Mouse (Mus musculus): ENCODE measurements around the gene Srrd. TPM values are rescaled to one million over a fixed set of nuclear protein-coding genes. Genes with fewer than 3 reads are reported as not detected.
"Not testable (repeated sequence)": the region's sequence is repeated elsewhere in the genome, so short reads cannot be mapped to it uniquely, and the experiment has no call there.

Gene Srrd
- polyA plus RNA-seq, 1 experiment = 19.0 TPM

GRCm38 (mm10) chr5:112323246-112323645 lies 19.6 kb downstream of the Srrd start:
- TF ChIP-seq TCF3 (IDR thresholded peaks at IDR 0.05; ENCODE audit: insufficient read length, low read depth) (no peak), POLR2A (IDR thresholded peaks at IDR 0.05; ENCODE audit: insufficient read length, low read depth) (no peak), USF1 (IDR thresholded peaks at IDR 0.05; ENCODE audit: low read depth) (no peak), REST (IDR thresholded peaks at IDR 0.05; ENCODE audit: insufficient read depth, insufficient read length) (no peak), MAX (IDR thresholded peaks at IDR 0.05; ENCODE audit: low read depth) (no peak), MYOG (IDR thresholded peaks at IDR 0.05; ENCODE audit: control insufficient read depth in 1 of 3, insufficient read depth in 1 of 3, insufficient read length in 2 of 3, low read depth in 2 of 3) (no peak), SRF (IDR thresholded peaks at IDR 0.05; ENCODE audit: control insufficient read depth, insufficient read length, low read depth) (no peak), E2F4 (IDR thresholded peaks at IDR 0.05; ENCODE audit: insufficient read depth) (no peak), CEBPB (IDR thresholded peaks at IDR 0.05; ENCODE audit: insufficient read depth, poor library complexity, severe bottlenecking) (no peak), POLR2AphosphoS2 (IDR thresholded peaks at IDR 0.05; ENCODE audit: insufficient read length, low read depth) (no peak), TCF12 (IDR thresholded peaks at IDR 0.05; ENCODE audit: insufficient read depth, poor library complexity, severe bottlenecking) (no peak), MYOD1 (IDR thresholded peaks at IDR 0.05; ENCODE audit: control insufficient read depth in 1 of 3, insufficient read length in 2 of 3, low read depth in 2 of 3) (no peak)
- Histone ChIP-seq H3K36me3 (ENCODE audit: control insufficient read depth, insufficient read depth) (no peaks in the 10 kb centered on the region), H3K27me3 (ENCODE audit: control insufficient read depth, insufficient read depth, insufficient read length) (no peaks in the 10 kb centered on the region), H3K79me2 (ENCODE audit: control insufficient read depth, insufficient read depth) (peaks cover 17% of the 10 kb centered on the region), H3K4me3 (no peak overlapping the region), H3K4me2 (ENCODE audit: low read depth) (no peak overlapping the region), H3ac (ENCODE audit: control insufficient read depth, insufficient read length) (no peak overlapping the region)

GRCm38 (mm10) chr5:112321376-112321775 lies 21.5 kb downstream of the Srrd start:
- no peaks in the 10 kb centered on the region for H3K36me3 ChIP-seq (ENCODE audit: control insufficient read depth, insufficient read depth)
- peaks cover 1% of the 10 kb centered on the region for H3K79me2 ChIP-seq (ENCODE audit: control insufficient read depth, insufficient read depth)
- no peak for TF ChIP-seq E2F4 (IDR thresholded peaks at IDR 0.05; ENCODE audit: insufficient read depth)
- no peak for TF ChIP-seq CEBPB (IDR thresholded peaks at IDR 0.05; ENCODE audit: insufficient read depth, poor library complexity, severe bottlenecking)
- TF ChIP-seq USF1 (IDR thresholded peaks at IDR 0.05; ENCODE audit: low read depth) = no peak
- TF ChIP-seq MYOD1 (IDR thresholded peaks at IDR 0.05; ENCODE audit: control insufficient read depth in 1 of 3, insufficient read length in 2 of 3, low read depth in 2 of 3) = no peak
- TF ChIP-seq REST (IDR thresholded peaks at IDR 0.05; ENCODE audit: insufficient read depth, insufficient read length) = no peak
- TF ChIP-seq TCF3 (IDR thresholded peaks at IDR 0.05; ENCODE audit: insufficient read length, low read depth) = no peak
- no peak for TF ChIP-seq SRF (IDR thresholded peaks at IDR 0.05; ENCODE audit: control insufficient read depth, insufficient read length, low read depth)
- TF ChIP-seq MYOG (IDR thresholded peaks at IDR 0.05; ENCODE audit: control insufficient read depth in 1 of 3, insufficient read depth in 1 of 3, insufficient read length in 2 of 3, low read depth in 2 of 3) = no peak
- TF ChIP-seq MAX (IDR thresholded peaks at IDR 0.05; ENCODE audit: low read depth) = no peak
- no peak for TF ChIP-seq POLR2A (IDR thresholded peaks at IDR 0.05; ENCODE audit: insufficient read length, low read depth)
- no peak for TF ChIP-seq TCF12 (IDR thresholded peaks at IDR 0.05; ENCODE audit: insufficient read depth, poor library complexity, severe bottlenecking)
- no peak for TF ChIP-seq POLR2AphosphoS2 (IDR thresholded peaks at IDR 0.05; ENCODE audit: insufficient read length, low read depth)
- no peak overlapping the region for H3ac ChIP-seq (ENCODE audit: control insufficient read depth, insufficient read length)
- H3K4me3 ChIP-seq = no peak overlapping the region
- H3K4me2 ChIP-seq (ENCODE audit: low read depth) = peak overlapping the region; percentile 40
- no peaks in the 10 kb centered on the region for H3K27me3 ChIP-seq (ENCODE audit: control insufficient read depth, insufficient read depth, insufficient read length)

- H3K79me2 ChIP-seq (ENCODE audit: control insufficient read depth, insufficient read depth) = no peaks in the 10 kb centered on the region
- H3K4me2 ChIP-seq (ENCODE audit: low read depth) = peak overlapping the region; percentile 40
- no peak overlapping the region for H3K4me3 ChIP-seq
- no peaks in the 10 kb centered on the region for H3K27me3 ChIP-seq (ENCODE audit: control insufficient read depth, insufficient read depth, insufficient read length)
- TF ChIP-seq MYOG (IDR thresholded peaks at IDR 0.05; ENCODE audit: control insufficient read depth in 1 of 3, insufficient read depth in 1 of 3, insufficient read length in 2 of 3, low read depth in 2 of 3) (no peak), TCF3 (IDR thresholded peaks at IDR 0.05; ENCODE audit: insufficient read length, low read depth) (no peak), CEBPB (IDR thresholded peaks at IDR 0.05; ENCODE audit: insufficient read depth, poor library complexity, severe bottlenecking) (no peak), REST (IDR thresholded peaks at IDR 0.05; ENCODE audit: insufficient read depth, insufficient read length) (no peak), POLR2AphosphoS2 (IDR thresholded peaks at IDR 0.05; ENCODE audit: insufficient read length, low read depth) (no peak), USF1 (IDR thresholded peaks at IDR 0.05; ENCODE audit: low read depth) (no peak), SRF (IDR thresholded peaks at IDR 0.05; ENCODE audit: control insufficient read depth, insufficient read length, low read depth) (no peak), TCF12 (IDR thresholded peaks at IDR 0.05; ENCODE audit: insufficient read depth, poor library complexity, severe bottlenecking) (no peak), E2F4 (IDR thresholded peaks at IDR 0.05; ENCODE audit: insufficient read depth) (no peak), MAX (IDR thresholded peaks at IDR 0.05; ENCODE audit: low read depth) (no peak), MYOD1 (IDR thresholded peaks at IDR 0.05; ENCODE audit: control insufficient read depth in 1 of 3, insufficient read length in 2 of 3, low read depth in 2 of 3) (no peak), POLR2A (IDR thresholded peaks at IDR 0.05; ENCODE audit: insufficient read length, low read depth) (no peak)
- H3K36me3 ChIP-seq (ENCODE audit: control insufficient read depth, insufficient read depth) = no peaks in the 10 kb centered on the region
- H3ac ChIP-seq (ENCODE audit: control insufficient read depth, insufficient read length) = no peak overlapping the region
These were observed 21.9 kb downstream of the Srrd start for GRCm38 (mm10) chr5:112320936-112321335.

GRCm38 (mm10) chr5:112320379-112320778 lies 22.5 kb downstream of the Srrd start:
- TF ChIP-seq POLR2AphosphoS2 (IDR thresholded peaks at IDR 0.05; ENCODE audit: insufficient read length, low read depth) (no peak), CEBPB (IDR thresholded peaks at IDR 0.05; ENCODE audit: insufficient read depth, poor library complexity, severe bottlenecking) (no peak), TCF3 (IDR thresholded peaks at IDR 0.05; ENCODE audit: insufficient read length, low read depth) (no peak), MYOG (IDR thresholded peaks at IDR 0.05; ENCODE audit: control insufficient read depth in 1 of 3, insufficient read depth in 1 of 3, insufficient read length in 2 of 3, low read depth in 2 of 3) (no peak), TCF12 (IDR thresholded peaks at IDR 0.05; ENCODE audit: insufficient read depth, poor library complexity, severe bottlenecking) (no peak), REST (IDR thresholded peaks at IDR 0.05; ENCODE audit: insufficient read depth, insufficient read length) (no peak), SRF (IDR thresholded peaks at IDR 0.05; ENCODE audit: control insufficient read depth, insufficient read length, low read depth) (no peak), E2F4 (IDR thresholded peaks at IDR 0.05; ENCODE audit: insufficient read depth) (no peak), USF1 (IDR thresholded peaks at IDR 0.05; ENCODE audit: low read depth) (no peak), MAX (IDR thresholded peaks at IDR 0.05; ENCODE audit: low read depth) (no peak), MYOD1 (IDR thresholded peaks at IDR 0.05; ENCODE audit: control insufficient read depth in 1 of 3, insufficient read length in 2 of 3, low read depth in 2 of 3) (no peak), POLR2A (IDR thresholded peaks at IDR 0.05; ENCODE audit: insufficient read length, low read depth) (no peak)
- no peaks in the 10 kb centered on the region for H3K27me3 ChIP-seq (ENCODE audit: control insufficient read depth, insufficient read depth, insufficient read length)
- H3K4me3 ChIP-seq = no peak overlapping the region
- no peak overlapping the region for H3K4me2 ChIP-seq (ENCODE audit: low read depth)
- H3ac ChIP-seq (ENCODE audit: control insufficient read depth, insufficient read length) = no peak overlapping the region
- H3K79me2 ChIP-seq (ENCODE audit: control insufficient read depth, insufficient read depth) = no peaks in the 10 kb centered on the region
- H3K36me3 ChIP-seq (ENCODE audit: control insufficient read depth, insufficient read depth) = no peaks in the 10 kb centered on the region

- not testable (repeated sequence) for H3K79me2 ChIP-seq (ENCODE audit: control insufficient read depth, insufficient read depth); H3K27me3 ChIP-seq (ENCODE audit: control insufficient read depth, insufficient read depth, insufficient read length); H3K4me2 ChIP-seq (ENCODE audit: low read depth); H3K36me3 ChIP-seq (ENCODE audit: control insufficient read depth, insufficient read depth); H3K4me3 ChIP-seq; H3ac ChIP-seq (ENCODE audit: control insufficient read depth, insufficient read length)
These were observed 23.5 kb downstream of the Srrd start for GRCm38 (mm10) chr5:112319343-112319742.

Data from myocyte (in vitro differentiated cells).